Mouse (Mus musculus) common myeloid progenitor, adult 5-6 weeks (primary cell): ENCODE data around the gene Adamts4. TPM values are rescaled to one million over a fixed set of nuclear protein-coding genes. Genes with fewer than 3 reads are reported as not detected.
"Not testable (repeated sequence)": the region's sequence is repeated elsewhere in the genome, so short reads cannot be mapped to it uniquely, and the experiment has no call there.

Experiments used
- ATAC-seq: replicated peaks from 2 replicates; pipeline ENCODE4 v1.8.0; 2016; ENCODE audit warnings: low read depth, mild to moderate bottlenecking, moderate TSS enrichment, inconsistent platforms; ENCODE audit not compliant: poor library complexity, severe bottlenecking
- total RNA-seq: library from RNA; stranded (forward); fragments of 200-1000, 187-1606 nt; gene quantifications from 2 replicates; pipeline ENCODE4 v1.2.3, GENCODE M21; 2017

Gene Adamts4
- total RNA-seq, 1 experiment from 2014 or later, result not detected

- ATAC-seq, result no peak
Observed at GRCm38 (mm10) chr1:171229750-171230149, 20.5 kb upstream of the Adamts4 start.

DNA sequence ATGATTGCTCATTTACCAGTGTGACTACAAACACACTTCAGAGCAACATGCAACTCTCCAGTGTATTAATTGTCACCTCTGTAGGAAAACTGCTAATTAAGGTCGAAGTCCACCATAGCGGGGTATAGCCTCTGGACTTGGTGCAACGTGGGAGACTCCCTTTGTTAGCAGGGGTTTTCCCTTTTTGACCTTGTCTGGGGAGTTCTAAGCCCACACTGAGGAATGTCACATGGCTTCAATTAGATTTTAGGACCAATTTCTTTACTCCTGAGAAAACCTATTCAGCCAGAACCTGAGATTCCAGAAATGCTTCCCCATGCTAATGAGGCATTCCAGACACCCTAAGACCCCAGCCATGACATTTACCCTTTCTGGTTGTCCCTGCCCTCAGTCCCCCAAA lies 20.0 kb upstream of the Adamts4 start:
- ATAC-seq, result no peak

DNA sequence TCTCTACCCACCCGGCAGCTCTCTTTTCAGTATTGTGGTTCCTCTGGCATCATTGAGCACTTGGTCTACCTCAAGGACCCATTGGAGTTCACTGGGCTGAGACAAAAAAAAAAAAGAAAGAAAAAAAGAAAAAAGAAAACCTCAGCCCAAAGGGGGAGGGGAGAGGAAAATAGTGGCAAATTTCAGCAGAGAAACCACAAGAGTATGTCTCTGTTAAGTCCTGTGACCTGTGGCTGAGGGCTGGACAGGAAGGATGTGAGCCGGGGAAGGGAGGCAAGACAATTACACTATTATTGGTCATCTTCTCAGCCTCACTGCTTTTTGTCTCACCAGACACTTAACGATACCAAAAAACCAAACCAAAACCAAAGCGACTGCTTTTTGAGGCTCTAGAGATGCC lies 18.4 kb upstream of the Adamts4 start:
- ATAC-seq, result peak; percentile 57

DNA sequence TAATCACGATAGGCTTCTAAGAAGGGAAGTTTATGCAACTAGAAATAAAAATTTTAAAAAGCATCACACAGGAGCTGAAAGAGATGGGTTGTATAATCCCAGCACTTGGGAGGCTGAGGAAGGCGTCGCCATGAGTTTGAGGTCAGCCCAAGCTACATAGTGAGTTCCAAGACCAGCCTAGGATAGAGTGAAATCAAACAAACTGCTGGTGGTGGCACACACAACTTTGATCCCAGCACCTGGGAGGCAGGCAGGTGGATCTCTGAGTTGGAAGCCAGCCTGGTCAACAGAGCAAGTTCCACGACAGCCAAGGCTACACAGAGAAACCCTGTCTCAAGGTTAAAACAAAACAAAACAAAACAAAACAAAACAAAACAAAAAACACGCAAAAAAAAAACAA lies 17.9 kb upstream of the Adamts4 start:
- ATAC-seq, result no peak

GRCm38 (mm10) chr1:171232800-171233730 lies 17.2 kb upstream of the Adamts4 start:
- ATAC-seq, result no peak

DNA sequence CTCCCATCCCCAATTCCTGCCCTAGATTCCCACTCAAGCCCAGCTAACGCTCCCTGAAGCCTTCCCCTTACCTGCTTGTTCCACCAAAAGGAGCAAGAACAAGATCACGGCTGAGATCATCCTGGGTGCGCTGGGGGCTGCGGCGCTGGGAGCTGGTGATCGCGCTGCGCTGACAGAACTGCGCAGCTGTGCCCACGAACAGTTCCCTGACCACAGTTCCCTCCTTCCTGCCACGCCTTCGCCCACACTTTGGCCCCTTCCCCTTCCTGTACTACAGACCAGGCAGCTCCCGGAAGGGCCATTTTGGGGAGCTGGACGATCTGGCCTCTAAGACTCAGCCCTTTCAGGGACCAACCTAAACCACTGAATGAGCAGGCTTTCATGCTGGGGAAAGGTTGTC lies 16.1 kb upstream of the Adamts4 start, which contains the start of gene Fcer1g:
Gene Fcer1g (minus strand): TSS at position 240 of the 400 bp plus-strand sequence.
- ATAC-seq, result peak; percentile 67

DNA sequence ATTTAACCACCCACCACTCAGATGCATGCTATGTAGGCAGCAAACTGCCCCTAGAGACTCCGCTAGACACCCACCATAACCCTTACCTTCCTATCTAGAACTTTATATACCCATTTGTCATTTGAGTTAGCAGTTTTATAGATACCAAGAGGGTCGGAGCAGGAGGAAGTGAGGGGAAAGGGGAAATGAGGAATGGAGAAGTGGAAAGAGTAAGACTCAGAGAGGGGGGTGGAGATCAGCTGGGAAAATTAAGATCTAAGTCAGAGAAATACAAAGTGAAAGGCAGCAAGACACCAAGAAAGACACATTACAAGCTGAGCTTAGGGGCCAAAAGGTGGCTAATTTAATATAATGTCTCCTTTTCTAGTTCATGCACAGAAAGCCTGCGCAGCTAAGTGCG lies 15.7 kb upstream of the Adamts4 start:
- peak; percentile 22 for ATAC-seq

GRCm38 (mm10) chr1:171235791-171236190 lies 14.4 kb upstream of the Adamts4 start:
- no peak for ATAC-seq

GRCm38 (mm10) chr1:171237438-171237837 lies 12.8 kb upstream of the Adamts4 start:
- ATAC-seq, result no peak

DNA sequence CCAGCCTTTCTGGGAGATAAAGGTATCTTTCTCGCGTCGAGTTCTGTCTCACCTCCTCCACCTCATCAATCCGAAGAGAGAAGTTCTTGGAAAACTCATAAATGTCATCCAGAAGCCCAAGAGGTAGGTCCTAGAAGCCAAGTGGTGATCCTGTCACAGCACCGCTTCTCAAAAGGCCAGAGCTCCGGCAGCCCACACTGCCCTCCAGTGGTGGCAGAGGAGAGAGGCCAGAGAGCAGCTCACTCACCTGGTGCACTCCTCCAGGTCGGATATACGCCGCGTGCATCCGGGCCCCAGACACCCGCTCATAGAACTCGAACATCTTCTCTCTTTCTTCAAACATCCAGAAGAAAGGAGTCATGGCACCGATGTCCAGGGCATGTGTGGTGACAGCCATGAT lies 11.8 kb upstream of the Adamts4 start:
- ATAC-seq, result peak; percentile 73

DNA sequence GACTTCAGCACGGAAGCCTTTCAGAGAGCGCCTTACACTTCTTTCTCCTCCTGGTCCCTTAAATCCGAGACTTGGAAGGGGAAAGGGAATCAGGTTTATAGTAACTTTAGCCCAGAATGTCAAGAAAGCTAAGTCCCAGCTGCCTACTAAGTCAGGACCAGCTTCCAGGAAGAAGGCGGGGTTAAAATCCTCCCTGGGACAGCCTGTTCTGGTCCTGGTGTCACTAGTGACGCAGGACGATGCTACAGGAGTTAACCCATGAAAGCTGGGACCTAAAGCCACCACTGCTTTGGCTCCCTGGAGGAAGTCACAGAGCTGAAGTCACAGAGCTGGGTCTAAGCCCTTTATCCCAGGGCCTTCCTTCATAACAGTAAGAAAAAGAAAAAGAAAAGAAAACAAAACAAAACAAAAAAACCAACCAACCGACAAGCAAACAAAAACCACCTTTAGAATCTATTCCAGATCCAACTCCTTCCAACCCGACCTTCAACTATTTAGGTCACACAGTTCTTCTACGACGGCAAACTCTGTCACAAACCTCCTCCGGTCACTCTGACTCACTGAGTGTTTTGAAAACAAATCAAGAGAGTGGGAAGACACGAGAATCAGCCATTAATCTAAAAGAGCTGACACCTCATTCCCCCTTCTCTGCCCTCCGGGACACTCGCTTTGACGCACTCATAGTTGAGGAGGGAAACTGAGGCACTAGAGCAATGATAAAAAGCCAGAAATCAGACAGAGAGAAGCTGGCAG lies 10.1 kb upstream of the Adamts4 start:
- no peak for ATAC-seq

DNA sequence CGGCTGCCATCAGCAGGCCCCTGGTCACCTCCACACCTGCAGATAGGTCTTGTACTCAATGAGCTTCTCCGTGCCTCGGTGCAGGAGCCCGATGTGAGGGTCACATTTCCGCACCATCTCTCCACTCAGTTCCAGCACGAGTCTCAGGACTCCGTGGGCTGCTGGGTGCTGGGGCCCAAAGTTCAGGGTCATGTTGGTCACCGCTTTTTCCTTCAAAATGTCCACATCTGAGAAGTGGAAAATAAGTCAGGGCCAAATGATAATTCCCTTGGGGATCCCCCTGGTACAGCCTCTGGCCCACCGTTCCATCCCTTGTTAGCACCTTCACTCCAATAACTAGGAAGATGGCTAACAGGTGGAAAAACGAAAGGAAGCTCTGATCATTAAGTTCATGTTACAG lies 9.3 kb upstream of the Adamts4 start:
- ATAC-seq, result no peak

DNA sequence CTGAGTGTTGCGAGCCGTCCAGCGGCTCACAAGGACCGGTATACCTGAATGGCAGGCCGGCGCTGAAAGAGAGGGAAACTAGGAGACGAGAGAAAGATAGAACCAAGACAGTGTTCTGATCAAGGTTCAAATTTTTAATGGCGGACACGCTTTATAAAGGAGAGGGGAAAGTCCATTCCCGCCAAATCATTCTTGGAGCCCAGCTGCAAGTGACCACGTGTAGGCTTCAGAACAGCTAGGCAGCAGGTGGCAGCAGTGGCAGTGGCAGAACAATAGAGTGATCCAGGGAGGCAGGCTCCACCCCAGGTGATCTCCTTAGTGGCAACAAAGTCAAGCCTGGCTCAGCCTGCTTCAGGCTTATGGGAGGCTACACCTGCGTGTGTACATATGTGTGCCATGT lies 8.3 kb upstream of the Adamts4 start:
- not testable (repeated sequence) for ATAC-seq

GRCm38 (mm10) chr1:171245353-171245752 lies 4.9 kb upstream of the Adamts4 start:
- no peak for ATAC-seq

- peak; percentile 97 for ATAC-seq
Observed at GRCm38 (mm10) chr1:171246709-171247452, 3.3 kb upstream of the Adamts4 start.

DNA sequence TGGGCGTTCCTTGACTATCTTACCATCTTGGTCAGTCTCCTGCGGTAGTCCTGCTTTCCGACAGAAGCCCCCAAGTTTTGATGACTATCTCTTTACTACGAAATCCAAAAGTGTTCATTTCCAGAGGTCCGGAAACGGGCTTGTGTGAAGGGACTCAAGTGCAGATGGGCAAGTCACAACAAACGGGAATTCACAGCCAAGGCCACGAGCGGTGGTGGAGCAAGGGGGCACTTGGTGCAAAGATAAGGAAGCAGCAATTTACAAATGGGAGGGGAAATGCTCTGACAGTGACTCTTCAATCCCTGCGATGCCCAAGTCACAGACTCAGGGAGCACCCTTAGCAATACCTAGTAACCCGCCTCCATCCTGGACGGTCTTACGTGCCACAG lies 2.8 kb upstream of the Adamts4 start:
- ATAC-seq, result peak; percentile 16

- no peak for ATAC-seq
Observed at GRCm38 (mm10) chr1:171247916-171248315, 2.3 kb upstream of the Adamts4 start.

DNA sequence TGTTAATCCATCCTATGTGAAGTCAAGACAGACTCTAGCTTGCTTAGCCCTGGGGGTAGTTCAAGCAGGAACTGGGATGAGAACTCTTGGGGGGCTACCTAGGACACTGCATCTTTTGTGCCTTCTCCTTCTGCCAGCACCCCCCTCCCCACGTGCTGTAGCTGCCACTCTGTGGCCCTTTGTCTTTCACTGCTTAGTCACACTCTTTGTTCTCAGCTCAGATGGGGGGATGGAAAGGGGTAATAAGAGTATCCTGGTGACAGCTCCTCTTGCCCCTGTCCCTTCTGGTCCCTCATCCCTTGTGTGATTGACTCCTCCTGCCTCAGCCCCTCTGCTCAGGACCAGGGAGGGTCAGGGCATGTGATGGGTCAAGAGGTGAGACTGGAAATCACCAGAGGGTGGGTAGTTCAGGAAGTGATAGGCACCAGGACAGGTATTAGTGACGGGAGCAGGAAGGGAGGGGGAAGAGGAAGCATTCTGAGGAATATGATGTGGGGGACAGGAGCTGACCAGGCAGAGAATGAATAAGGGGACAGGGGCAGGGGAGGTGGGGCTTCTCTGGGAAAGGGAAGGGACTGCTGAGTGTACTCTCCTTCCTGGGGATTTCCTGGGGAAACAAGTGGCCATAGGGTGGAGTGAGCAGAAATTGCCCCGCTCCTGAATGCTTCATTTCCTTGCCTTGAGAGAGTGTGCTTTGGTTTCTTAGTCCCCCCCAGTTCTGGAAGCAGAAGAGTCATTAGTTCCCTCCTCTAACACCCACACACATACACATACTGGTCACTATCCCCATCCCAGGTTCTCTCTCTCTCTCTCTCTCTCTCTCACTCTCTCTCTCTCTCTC lies 1.6 kb upstream of the Adamts4 start:
- no peak for ATAC-seq
